Mouse (Mus musculus) CH12.LX (cell line): Measurements from ENCODE around the gene Nmnat2. TPM values are rescaled to one million over a fixed set of nuclear protein-coding genes. Genes with fewer than 3 reads are reported as not detected.

Source experiments
- DNase-seq: peaks from one replicate; pipeline ENCODE4 v3.0.0-alpha.2; 2013; ENCODE audit errors: extremely low read depth
- H3K27ac ChIP-seq: 2 replicates; pipeline ENCODE4 v1.5.1; 2012; ENCODE audit warnings: low read depth, mild to moderate bottlenecking, control low read depth, moderate library complexity; ENCODE audit not compliant: insufficient read depth
- H3K27me3 ChIP-seq: replicated peaks from 2 replicates; pipeline ENCODE3; 2012; ENCODE audit warnings: inconsistent platforms
- H3K36me3 ChIP-seq, 2 experiments: replicated peaks in 1 of 2; 2 replicates each; pipeline versions ENCODE3 to v1.6.1; 2012; ENCODE audit warnings: inconsistent platforms in 1 of 2, low read length in 1 of 2, mild to moderate bottlenecking in 1 of 2, mixed read lengths in 1 of 2, moderate library complexity in 1 of 2; ENCODE audit not compliant: control insufficient read depth in 1 of 2, insufficient read depth in 1 of 2
- H3K4me1 ChIP-seq, 2 experiments: 2 replicates each; pipeline ENCODE4 v1.6.1; 2012; ENCODE audit warnings: inconsistent platforms in 1 of 2, moderate library complexity in 1 of 2; ENCODE audit not compliant: insufficient read depth in 2 of 2, control insufficient read depth in 1 of 2
- H3K4me2 ChIP-seq: 2 replicates; pipeline ENCODE4 v1.6.1; 2012; ENCODE audit warnings: low read depth, mild to moderate bottlenecking, control low read depth; ENCODE audit not compliant: poor library complexity, insufficient read depth, severe bottlenecking
- H3K4me3 ChIP-seq, 3 experiments: fragments of 150-350 bp in 1 of 3; sonication (generic) in 1 of 3; replicated peaks in 1 of 3; 2 replicates each; pipeline versions ENCODE3 to v1.5.1; 2011 to 2012; ENCODE audit warnings: low read depth in 2 of 3, low read length in 2 of 3, mild to moderate bottlenecking in 2 of 3, moderate library complexity in 2 of 3, control low read depth in 1 of 3, improper control_type of control experiment in 1 of 3, inconsistent platforms in 1 of 3, mixed read lengths in 1 of 3; ENCODE audit not compliant: poor library complexity in 1 of 3
- H3K79me2 ChIP-seq: replicated peaks from 2 replicates; pipeline ENCODE4 v1.6.1; 2012; ENCODE audit warnings: mild to moderate bottlenecking, moderate library complexity; ENCODE audit not compliant: control insufficient read depth, poor library complexity, insufficient read depth, severe bottlenecking; ENCODE audit errors: extremely low read depth
- H3K9ac ChIP-seq: 2 replicates; pipeline ENCODE4 v1.6.1; 2012; ENCODE audit warnings: low read depth, mild to moderate bottlenecking, control low read depth, moderate library complexity; ENCODE audit not compliant: insufficient read depth
- H3K9me3 ChIP-seq: replicated peaks from 2 replicates; pipeline ENCODE3; 2012; ENCODE audit warnings: low read length, inconsistent platforms, mixed read lengths
- BHLHE40 ChIP-seq: IDR thresholded peaks from 2 replicates; pipeline ENCODE4 v1.6.1; 2011; ENCODE audit warnings: mild to moderate bottlenecking, low read depth, low read length, improper control_type of control experiment
- CHD1 ChIP-seq: IDR thresholded peaks from 2 replicates; pipeline ENCODE4 v1.6.1; 2012; ENCODE audit warnings: low read depth, low read length, improper control_type of control experiment, inconsistent platforms
- CHD2 ChIP-seq: IDR thresholded peaks from 2 replicates; pipeline ENCODE4 v1.6.1; 2011; ENCODE audit warnings: low read length, improper control_type of control experiment
- CTCF ChIP-seq, 2 experiments: IDR thresholded peaks in 1 of 2; conservative IDR thresholded peaks in 1 of 2; 2 replicates each; pipeline ENCODE4 v1.5.1; 2011 to 2012; ENCODE audit warnings: low read depth in 2 of 2, low read length in 2 of 2, improper control_type of control experiment in 1 of 2, inconsistent platforms in 1 of 2, mild to moderate bottlenecking in 1 of 2, moderate library complexity in 1 of 2
- E2F4 ChIP-seq: IDR thresholded peaks from 2 replicates; pipeline ENCODE4 v1.6.1; 2011; ENCODE audit warnings: low read depth, low read length, improper control_type of control experiment; ENCODE audit not compliant: insufficient replicate concordance
- ETS1 ChIP-seq: conservative IDR thresholded peaks from 2 replicates; pipeline ENCODE4 v1.6.1; 2012; ENCODE audit warnings: low read depth, mild to moderate bottlenecking, inconsistent platforms, low read length, improper control_type of control experiment, moderate library complexity
- HCFC1 ChIP-seq: IDR thresholded peaks from 2 replicates; pipeline ENCODE4 v1.6.1; 2012; ENCODE audit warnings: low read depth, mild to moderate bottlenecking, inconsistent platforms, low read length, improper control_type of control experiment
- KAT2A ChIP-seq: IDR thresholded peaks from 2 replicates; pipeline ENCODE4 v1.6.1; 2012; ENCODE audit warnings: low read length, improper control_type of control experiment, inconsistent platforms; ENCODE audit not compliant: insufficient replicate concordance
- MYC ChIP-seq: IDR thresholded peaks from 2 replicates; pipeline ENCODE4 v1.6.1; 2011; ENCODE audit warnings: low read depth, mild to moderate bottlenecking, improper control_type of control experiment, low read length
- RAD21 ChIP-seq: IDR thresholded peaks from 2 replicates; pipeline ENCODE4 v1.6.1; 2011; ENCODE audit warnings: low read depth, mild to moderate bottlenecking, low read length, improper control_type of control experiment, moderate library complexity
- RCOR1 ChIP-seq: conservative IDR thresholded peaks from 2 replicates; pipeline ENCODE4 v1.6.1; 2012; ENCODE audit warnings: low read depth, mild to moderate bottlenecking, inconsistent platforms, low read length, improper control_type of control experiment
- TBP ChIP-seq: conservative IDR thresholded peaks from 2 replicates; pipeline ENCODE4 v1.6.1; 2011; ENCODE audit warnings: low read depth, low read length, improper control_type of control experiment
- TCF12 ChIP-seq: IDR thresholded peaks from 2 replicates; pipeline ENCODE4 v1.6.1; 2014; ENCODE audit warnings: low read depth, mild to moderate bottlenecking, inconsistent platforms, low read length, improper control_type of control experiment
- UBTF ChIP-seq: IDR thresholded peaks from 2 replicates; pipeline ENCODE4 v1.6.1; 2012; ENCODE audit warnings: low read depth, mild to moderate bottlenecking, inconsistent platforms, low read length, improper control_type of control experiment, moderate library complexity
- ZNF384 ChIP-seq: IDR thresholded peaks from 2 replicates; pipeline ENCODE4 v1.6.1; 2012; ENCODE audit warnings: low read depth, low read length, improper control_type of control experiment, inconsistent platforms
- dilution Hi-C: fragments of 300-500 bp; cut with MboI; formaldehyde crosslinking; loops from 2 replicates; pipeline ENCODE4 v1.14.3; 2020; ENCODE audit warnings: low sequenced_read_pairs; ENCODE audit not compliant: extremely low pct_unique_long_range_greater_than_20kb, extremely low pct_ligation_motif_present
- in situ Hi-C: fragments of 300-500 bp; cut with MboI; formaldehyde crosslinking; loops from 3 replicates; pipeline ENCODE4 v1.14.3; 2019; ENCODE audit warnings: low sequenced_read_pairs, low pct_ligation_motif_present, low pct_unique_long_range_greater_than_20kb, mixed read lengths
- polyA plus RNA-seq: library from polyadenylated mRNA; unstranded; fragments of >175 nt; gene quantifications from 2 replicates; pipeline ENCODE4 v1.2.1, GENCODE M21; 2012; ENCODE audit warnings: low read depth; ENCODE audit not compliant: insufficient read length
- total RNA-seq, 2 experiments: library from RNA; depleted of rRNA; stranded (reverse); fragments of 300-350 nt in 1 of 2; fragments of >200 nt in 1 of 2; gene quantifications; 2 replicates each; pipeline ENCODE4 v1.2.3; 2012 to 2014

The Nmnat2 gene
- total and polyA plus RNA-seq, 3 experiments = 0.04 to 0.09 (median 0.09) TPM

DNA sequence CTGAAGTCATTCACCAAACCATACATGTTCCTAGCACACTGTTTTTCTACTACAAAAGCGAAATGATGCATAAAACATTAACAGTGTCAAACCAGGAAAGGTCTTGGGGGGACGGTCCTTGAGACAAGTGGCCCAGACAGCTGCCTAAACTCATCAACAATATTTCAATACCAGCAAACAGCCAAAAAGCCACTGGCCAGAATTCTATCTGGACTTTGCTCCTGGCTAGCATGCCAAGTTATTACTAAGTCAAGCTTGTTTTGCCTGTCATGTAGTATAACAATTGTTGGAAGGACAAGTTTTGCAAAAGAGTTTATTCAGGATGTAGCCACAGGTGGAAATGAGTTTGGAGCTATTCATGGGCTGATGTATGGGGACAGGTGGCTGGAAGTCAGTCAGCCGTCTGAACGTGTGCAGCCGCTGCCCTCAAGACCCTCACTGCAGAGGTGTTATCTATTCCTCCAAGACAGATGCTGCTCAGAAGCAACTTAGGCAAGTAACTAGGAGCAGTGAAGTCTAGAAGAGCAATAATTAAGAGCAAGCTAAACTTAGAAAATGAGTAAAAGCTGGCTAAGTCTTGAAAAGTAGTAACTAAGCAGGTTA lies 202.3 kb downstream of the Nmnat2 start:
- Histone ChIP-seq H3K4me3 (no peak overlapping the region), H3K9me3 (no peaks in the 10 kb centered on the region), H3K4me2 (no peak overlapping the region), H3K36me3 (no peaks in the 10 kb centered on the region), H3K4me1 (peaks cover 3 to 6% of the 10 kb centered on the region in 2 experiments; a peak in 3 of 4 replicates), H3K27me3 (no peaks in the 10 kb centered on the region), H3K27ac (no peak overlapping the region), H3K9ac (no peak overlapping the region), H3K79me2 (no peaks in the 10 kb centered on the region)
- TF ChIP-seq BHLHE40 (no peak), TCF12 (no peak), CTCF (conservative IDR thresholded peaks at IDR 0.05 in 1 of 2, IDR thresholded peaks at IDR 0.05 in 1 of 2; ENCODE audit: low read depth in 2 of 2, low read length in 2 of 2) (no peak), CHD2 (no peak), RCOR1 (no peak), CHD1 (no peak), HCFC1 (no peak), KAT2A (no peak)
- dilution Hi-C loops = no loop called here
- DNase-seq = no peak
- in situ Hi-C loops = no loop called here

DNA sequence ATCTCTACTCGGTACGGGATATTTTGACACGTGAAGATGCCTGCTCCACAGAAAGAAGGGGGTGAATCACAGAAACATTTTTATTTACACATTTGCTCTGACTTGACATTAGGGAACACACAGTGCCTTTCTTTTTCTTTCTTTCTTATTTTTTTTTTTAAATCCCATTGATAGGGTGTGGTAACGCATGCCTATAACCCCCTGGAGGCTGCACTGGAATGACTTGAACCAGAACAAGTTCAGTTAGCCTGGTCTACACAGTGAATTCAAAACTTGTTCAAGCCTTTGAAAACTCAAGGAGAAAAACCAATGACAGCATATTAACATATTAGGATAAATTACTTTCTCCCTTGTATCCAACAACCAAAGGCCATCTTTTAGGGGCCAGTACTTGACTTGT lies 204.3 kb downstream of the Nmnat2 start:
- in situ Hi-C loops = no loop called here
- no peak overlapping the region for H3K4me3 ChIP-seq
- H3K79me2 ChIP-seq = no peaks in the 10 kb centered on the region
- H3K27me3 ChIP-seq = no peaks in the 10 kb centered on the region
- H3K9ac ChIP-seq = no peak overlapping the region
- dilution Hi-C loops = no loop called here
- H3K36me3 ChIP-seq = no peaks in the 10 kb centered on the region
- H3K9me3 ChIP-seq = no peaks in the 10 kb centered on the region
- no peak overlapping the region for H3K4me2 ChIP-seq
- no peak for DNase-seq
- TF ChIP-seq ETS1 (no peak), TBP (no peak), ZNF384 (no peak), UBTF (no peak), MYC (no peak), E2F4 (no peak), CHD1 (no peak), RAD21 (no peak), KAT2A (no peak)
- peaks cover 0 to 3% of the 10 kb centered on the region in 2 experiments; a peak in 1 of 4 replicates for H3K4me1 ChIP-seq
- no peak overlapping the region for H3K27ac ChIP-seq
